Mouse (Mus musculus): ENCODE results near the gene Ints14.
"Not testable (repeated sequence)": the region's sequence is repeated elsewhere in the genome, so short reads cannot be mapped to it uniquely, and the experiment has no call there.

Gene Ints14

DNA sequence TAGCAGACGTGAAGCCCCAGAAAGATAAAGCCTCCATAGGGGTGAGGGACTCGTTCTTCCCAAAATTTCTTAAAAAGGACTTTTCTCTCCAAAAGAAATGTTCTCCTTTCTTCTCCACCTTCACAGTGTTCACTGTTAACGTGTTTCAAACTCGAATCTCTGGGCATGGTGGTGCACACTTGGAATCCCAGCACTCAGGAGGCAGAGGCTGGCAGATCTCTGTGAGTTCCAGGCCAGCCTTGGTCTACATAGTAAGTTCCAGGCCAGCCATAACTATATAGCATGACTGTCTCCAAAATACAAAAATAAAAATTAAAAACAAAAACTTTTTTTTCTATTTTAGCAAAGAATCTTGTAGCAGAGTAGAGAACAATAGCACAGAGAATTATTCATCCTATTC, 59.4 kb downstream of the Ints14 start:
- no peak for DNase-seq

DNA sequence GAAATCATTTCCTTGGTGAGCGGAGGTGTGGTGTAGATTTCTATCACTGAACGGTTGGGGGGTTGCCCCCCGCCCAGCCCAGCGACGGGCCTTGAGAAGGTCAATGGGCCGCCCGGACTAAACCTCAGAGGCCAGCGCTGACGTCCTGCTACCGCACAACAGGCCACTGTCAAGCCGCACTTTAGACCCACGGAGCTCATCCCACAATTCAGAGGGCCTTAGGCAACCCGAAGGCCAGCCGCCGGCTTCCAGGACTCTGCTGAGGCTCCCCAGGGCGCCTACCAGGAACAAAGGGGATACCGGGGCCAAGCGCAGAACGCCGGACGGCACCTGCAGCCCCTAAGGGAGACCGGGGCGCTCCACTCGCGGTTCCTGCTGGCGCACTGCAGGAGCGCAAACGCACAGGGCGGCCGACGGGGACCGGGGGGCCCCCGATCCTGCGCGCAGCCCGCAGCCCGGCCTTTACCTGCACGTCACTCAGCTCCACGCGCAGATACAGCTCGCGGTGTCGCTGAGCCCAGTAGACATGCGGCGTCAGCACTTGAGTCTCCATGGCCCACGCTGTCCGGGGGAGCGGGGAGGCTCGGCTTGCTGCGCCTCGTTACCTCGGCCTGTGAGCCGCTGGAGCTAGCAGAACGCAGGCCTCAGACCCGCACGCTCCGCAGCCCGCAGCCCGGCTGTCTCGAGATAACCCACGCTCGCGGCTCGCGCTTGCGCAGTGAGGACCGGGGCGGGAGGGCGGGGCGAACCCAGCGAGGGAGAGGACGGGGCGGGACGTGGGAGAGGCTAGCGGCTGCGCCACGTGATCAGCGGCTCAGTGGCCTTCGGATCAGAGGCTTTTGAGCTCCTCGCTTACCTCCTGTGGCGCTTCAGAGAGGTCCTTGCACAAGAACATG, 60.5 kb downstream of the Ints14 start, which contains the start of gene Hacd3:
TSS of gene Hacd3 (minus strand) at position 703 of the 896 bp plus-strand sequence.
- peak; percentile 90 for DNase-seq

DNA sequence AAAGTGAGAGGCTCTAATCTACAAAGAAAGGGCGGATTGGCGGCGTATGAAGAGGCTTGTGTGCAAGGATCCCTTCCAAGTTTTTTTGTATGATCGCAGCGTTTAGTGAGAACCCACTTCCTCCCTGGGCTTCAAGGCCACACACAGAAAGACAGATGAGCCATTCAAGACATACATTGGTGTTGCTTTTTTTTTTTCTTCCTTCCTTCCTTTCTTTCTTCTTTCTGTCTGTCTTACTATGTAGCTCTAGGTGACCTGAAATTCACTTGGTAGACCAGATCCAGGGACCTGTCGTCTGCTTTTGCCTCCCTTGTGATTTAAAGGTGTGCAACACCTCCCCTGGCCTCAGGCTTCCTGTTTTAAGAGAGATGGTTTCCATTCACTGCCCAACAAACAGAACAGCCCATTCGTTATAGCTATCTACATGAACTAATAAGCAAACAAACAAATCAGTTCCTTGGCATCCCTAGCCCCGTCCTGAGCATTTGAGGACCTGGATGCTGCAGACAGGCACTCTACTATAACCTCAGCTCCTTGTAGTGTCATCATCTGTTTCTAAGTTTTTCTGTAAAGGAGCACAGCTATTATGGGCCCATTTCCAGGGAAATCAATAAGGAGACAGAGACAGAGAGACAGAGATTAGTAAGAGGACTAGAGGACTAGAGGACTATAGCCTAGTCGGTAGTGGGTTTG, 61.3 kb downstream of the Ints14 start:
- DNase-seq, result peak; percentile 56

DNA sequence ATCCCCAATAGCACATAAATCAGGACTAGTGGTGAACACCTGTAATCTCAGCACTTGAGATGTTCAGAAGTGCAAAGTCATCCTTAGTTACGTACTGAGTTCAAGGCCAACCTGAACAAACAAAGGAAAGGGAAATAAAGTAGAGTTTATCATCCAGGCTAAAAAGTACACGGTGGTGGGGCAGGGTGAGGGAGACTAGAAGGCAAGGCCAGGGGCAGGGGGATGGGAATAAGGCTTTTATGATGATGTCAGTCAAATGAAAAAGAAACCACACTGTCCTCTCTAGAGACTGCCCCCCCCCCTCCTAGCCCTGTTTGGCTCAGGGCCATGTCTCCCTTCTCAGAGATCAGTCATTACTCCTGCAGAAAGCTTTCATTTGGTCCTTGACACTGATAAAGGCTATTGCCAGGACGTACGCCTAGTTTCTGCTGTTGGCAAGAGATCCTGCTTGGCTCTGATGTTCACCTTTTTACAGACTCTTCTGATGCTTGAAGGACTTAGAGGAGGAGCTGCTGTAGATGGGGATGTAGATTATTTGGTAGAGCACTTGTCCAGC, 62.0 kb downstream of the Ints14 start:
- no peak for DNase-seq

DNA sequence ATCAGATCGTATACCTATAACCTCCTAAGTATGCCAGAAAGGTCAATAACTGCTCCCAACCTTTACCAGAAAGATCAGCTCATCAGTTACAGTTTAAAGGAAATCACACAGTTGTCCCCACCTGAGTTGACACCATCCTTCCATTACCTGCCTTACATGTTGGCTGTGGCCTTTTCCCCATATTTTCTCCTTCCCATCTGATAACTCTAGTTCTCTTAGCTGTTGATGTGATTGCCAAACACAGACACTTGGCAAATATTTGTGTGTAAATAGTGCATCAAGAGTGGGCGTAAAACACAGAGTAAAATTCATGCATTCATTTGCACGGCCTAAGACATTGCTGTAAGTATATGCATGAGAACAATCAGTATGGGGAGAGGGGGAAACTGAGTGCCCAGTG, 62.7 kb downstream of the Ints14 start:
- DNase-seq, result no peak

DNA sequence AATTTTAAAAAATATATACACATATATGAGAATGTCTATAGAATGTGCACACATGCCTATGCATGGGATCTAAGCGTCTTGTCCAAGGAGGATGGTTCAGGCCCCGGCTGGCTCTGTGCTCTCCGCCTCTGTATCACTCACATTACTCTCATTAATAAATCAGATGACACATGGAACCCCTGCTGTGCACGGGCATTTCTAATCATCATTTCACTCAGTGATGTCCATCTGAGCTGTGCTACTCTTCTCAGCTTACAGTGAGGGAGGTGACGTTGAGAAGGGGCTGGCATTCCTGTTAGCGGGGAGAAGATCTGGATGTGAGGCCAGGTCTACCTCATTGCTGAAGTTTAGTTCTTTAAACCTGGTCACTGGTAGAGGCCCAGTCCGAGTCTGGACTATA, 66.5 kb downstream of the Ints14 start:
- no peak for DNase-seq

DNA sequence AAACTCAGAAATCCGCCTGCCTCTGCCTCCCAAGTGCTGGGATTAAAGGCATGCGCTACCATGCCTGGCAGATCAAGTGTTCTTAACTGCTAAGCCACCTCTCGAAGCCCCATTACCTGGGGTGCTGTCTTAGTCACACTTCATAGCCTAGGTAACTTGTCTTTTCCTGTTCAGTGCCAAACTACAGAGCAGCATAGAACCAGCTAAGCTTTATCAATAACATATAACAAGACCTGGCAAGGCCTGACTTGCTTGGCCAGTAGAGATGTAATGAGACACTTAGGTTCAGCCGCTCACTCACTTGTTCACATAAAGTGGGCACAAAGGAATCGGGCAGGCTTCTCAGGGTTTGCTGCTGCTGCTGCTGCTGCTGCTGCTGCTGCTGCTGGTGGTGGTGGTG, 67.6 kb downstream of the Ints14 start:
- DNase-seq, result no peak

DNA sequence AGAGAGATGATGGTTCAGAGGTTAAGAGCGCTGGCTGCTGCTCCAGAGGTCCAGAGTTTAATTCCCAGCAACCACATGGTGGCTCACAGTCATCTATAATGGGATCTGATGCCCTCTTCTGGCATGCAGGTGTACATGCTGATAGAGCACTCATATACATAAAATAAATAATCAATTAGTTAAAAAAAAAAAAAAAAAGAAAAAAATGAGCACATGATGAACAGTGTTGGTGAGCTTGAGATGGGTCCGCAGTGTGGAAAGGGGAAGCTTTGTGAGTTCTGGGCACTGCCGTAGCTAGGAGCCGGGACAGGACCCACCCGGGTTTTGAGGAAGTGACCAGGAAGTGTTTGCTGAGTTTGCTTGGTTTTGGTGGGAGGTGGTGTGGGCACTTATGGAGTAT, 70.7 kb downstream of the Ints14 start:
- DNase-seq, result not testable (repeated sequence)

GRCm38 (mm10) chr9:65031894-65032268, 71.2 kb downstream of the Ints14 start:
- no peak for DNase-seq

DNA sequence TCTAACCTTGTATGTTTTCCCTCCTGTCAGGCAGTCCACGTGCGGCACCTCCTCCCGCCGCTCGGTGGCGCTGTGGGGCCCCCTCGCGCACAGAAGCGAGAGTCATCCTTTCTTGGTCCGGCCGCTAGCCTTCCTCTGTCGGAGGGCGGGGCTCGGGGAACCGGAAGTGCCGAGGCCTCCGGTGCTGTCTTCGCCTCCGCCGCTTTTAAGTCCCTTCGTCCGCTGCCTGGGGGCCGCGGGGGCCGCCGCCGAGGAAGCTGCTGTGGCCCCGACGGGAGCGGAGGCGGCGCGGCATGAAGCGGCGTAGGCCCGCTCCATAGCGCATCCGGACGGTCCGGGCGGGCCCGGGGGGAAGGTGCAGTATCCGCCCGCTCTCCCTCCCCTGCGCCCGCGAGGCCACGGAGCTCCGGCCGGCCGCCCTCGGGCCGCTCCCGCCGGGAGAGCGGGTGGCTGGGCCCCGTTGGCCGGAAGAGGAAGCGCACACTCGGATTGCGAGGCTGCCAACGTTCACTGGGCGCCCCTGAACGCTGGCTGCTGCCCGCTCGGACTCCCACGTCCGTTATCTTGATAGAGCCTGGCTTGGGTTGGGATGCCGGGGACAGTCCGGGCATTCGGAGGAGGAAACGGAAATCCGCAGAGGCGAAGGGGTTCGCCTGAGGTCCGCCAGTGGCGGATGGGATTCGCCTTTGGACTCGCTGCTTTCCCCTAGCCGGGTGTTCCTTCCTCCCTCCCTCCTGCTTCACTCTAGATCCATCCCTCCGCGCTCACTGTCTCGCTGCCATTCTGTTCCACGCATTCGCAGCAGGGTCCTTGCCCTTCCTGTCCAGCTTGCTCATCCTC, 71.8 kb downstream of the Ints14 start, which contains the start of gene Dpp8:
TSS of gene Dpp8 (plus strand) at position 146 of the 840 bp plus-strand sequence.
- DNase-seq, result peak; percentile 95

- DNase-seq, result no peak
Measured at GRCm38 (mm10) chr9:65036456-65036855, 75.8 kb downstream of the Ints14 start.

All from cerebellum, adult 9-10 months (tissue).